In the genomic region with DNA sequence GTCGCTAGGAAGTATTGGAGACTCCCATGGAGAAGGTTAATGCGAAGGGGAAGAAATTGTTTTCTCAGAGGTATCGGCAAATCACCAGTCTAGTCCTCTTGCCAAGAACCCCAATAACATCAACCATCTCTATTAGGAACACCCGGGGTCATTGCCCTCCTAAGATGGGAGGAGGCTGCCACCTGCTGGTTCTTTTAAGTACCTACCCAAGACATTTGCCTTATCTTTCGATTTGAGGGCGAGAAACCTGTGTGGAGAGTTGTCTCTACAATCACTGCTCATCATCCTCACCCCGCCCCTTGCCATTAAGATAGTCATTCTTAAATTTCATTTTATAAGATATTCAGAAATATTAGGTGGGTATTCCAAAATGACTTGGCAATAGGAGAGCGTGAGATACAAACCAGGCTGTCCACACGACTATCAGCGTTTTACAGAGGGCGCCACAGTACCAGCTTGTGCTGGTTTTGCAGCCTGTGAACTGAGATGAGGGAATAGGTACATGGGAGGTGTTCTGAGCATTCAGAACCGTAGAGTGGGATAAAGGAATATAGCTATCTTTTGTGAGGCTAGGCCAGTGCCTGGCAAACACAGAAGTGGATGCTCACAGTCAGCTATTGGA, we compare ENCODE assay signal across 9 mouse cellular contexts.
DNase-seq lines count a peak whose midpoint lies in the region; ATAC-seq lines count a peak whose summit lies in the region.
"Had no signal": no experiment of that assay in that cellular context is flagged by ENCODE, and none has a peak within 500 bp of the region (broad histone marks: within the 10 kb centered on the region; RNA-seq: fewer than 3 reads in every experiment).

No protein-coding gene starts in this region.

- peak; percentile 85 for DNase-seq in NIH3T3 (ENCODE audit: low read depth)
- peak; percentile 55 to 70 for DNase-seq in cerebellum, adult 18-20 months
- peak; percentile 40 to 62 for DNase-seq in layer of hippocampus, postnatal 25 days (ENCODE audit: extremely low spot score in 1 of 2, low spot score in 1 of 2)
- peak; percentile 44 to 69 for DNase-seq in right cerebral cortex, postnatal 10 days (ENCODE audit: low spot score in 2 of 2)
- peak; percentile 36 for DNase-seq in yolk sac, embryonic 10.5 days (ENCODE audit: low spot score)

- ATAC-seq in frontal cortex, adult (ENCODE audit: low TSS enrichment), result peak; percentile 89
- peak; percentile 87 for ATAC-seq in hindbrain, embryonic 16.5 days
- ATAC-seq in megakaryocyte progenitor cell, adult 5-6 weeks (replicated peaks; ENCODE audit: poor library complexity), result peak; percentile 95

- no peaks in the 10 kb centered on the region for H3K27me3 ChIP-seq in hindbrain, embryonic 16.5 days (replicated peaks; ENCODE audit: control insufficient read depth, insufficient read depth, low read length)

- H3K4me1 ChIP-seq in hindbrain, embryonic 16.5 days (ENCODE audit: control insufficient read depth, insufficient read depth, low read depth, low read length), result no peaks in the 10 kb centered on the region

- no peak overlapping the region for H3K4me3 ChIP-seq in hindbrain, embryonic 16.5 days (ENCODE audit: low read length)

- no peak overlapping the region for H3K4me2 ChIP-seq in hindbrain, embryonic 16.5 days (ENCODE audit: low read length)

- no peak overlapping the region for H3K27ac ChIP-seq in hindbrain, embryonic 16.5 days (ENCODE audit: low read depth, low read length)
- H3K27ac ChIP-seq: macrophage had no signal

- 43% methylated on average over 12 of the region's 12 CpGs for WGBS in hindbrain, embryonic 16.5 days

- H3K9ac ChIP-seq in hindbrain, embryonic 16.5 days (ENCODE audit: low read depth, low read length), result no peak overlapping the region

- H3K9me3 ChIP-seq in hindbrain, embryonic 16.5 days (ENCODE audit: control insufficient read depth, low read length), result no peaks in the 10 kb centered on the region

- H3K36me3 ChIP-seq in hindbrain, embryonic 16.5 days (ENCODE audit: control insufficient read depth, insufficient read depth, low read length), result no peaks in the 10 kb centered on the region
